Mouse (Mus musculus) C2C12 (cell line): ENCODE measurements around the gene Txn2.

Experiments
- CTCF ChIP-seq: IDR thresholded peaks from one replicate; pipeline ENCODE4 v1.5.1; 2011; ENCODE audit not compliant: control insufficient read depth, insufficient read depth, insufficient read length
- MAX ChIP-seq: IDR thresholded peaks from one replicate; pipeline ENCODE4 v1.6.1; 2011; ENCODE audit warnings: mild to moderate bottlenecking, control low read depth
- MYOG ChIP-seq: IDR thresholded peaks from one replicate; pipeline ENCODE4 v1.6.1; 2011; ENCODE audit not compliant: control insufficient read depth, insufficient read length; ENCODE audit errors: extremely low read depth
- USF1 ChIP-seq: IDR thresholded peaks from one replicate; pipeline ENCODE4 v1.6.1; 2011; ENCODE audit warnings: low read depth, mild to moderate bottlenecking, control low read depth, moderate library complexity

- TF ChIP-seq CTCF (peak; percentile 17), MAX (peak; percentile 18), USF1 (no peak), MYOG (no peak)
Measured at GRCm38 (mm10) chr15:77886369-77887092, 42.3 kb downstream of the Txn2 start.
